Mouse (Mus musculus) erythroblast, embryonic 14.5 days (primary cell): Measurements from ENCODE around the gene Tmem102. TPM values are rescaled to one million over a fixed set of nuclear protein-coding genes. Genes with fewer than 3 reads are reported as not detected.
A peak's percentile ranks its signal among the peaks of the same experiment; 100 is the strongest.

Experiments
- H3K27me3 ChIP-seq: 2 replicates; pipeline ENCODE4 v1.6.1; 2012; ENCODE audit warnings: inconsistent platforms; ENCODE audit not compliant: control insufficient read depth
- H3K36me3 ChIP-seq: 2 replicates; pipeline ENCODE4 v1.6.1; 2012; ENCODE audit warnings: mild to moderate bottlenecking, inconsistent platforms; ENCODE audit not compliant: control insufficient read depth
- H3K4me1 ChIP-seq: 2 replicates; pipeline ENCODE4 v1.6.1; 2012; ENCODE audit warnings: inconsistent platforms; ENCODE audit not compliant: control insufficient read depth
- H3K4me3 ChIP-seq: replicated peaks from 2 replicates; pipeline ENCODE3; 2012; ENCODE audit warnings: moderate library complexity, mild to moderate bottlenecking, inconsistent platforms
- H3K9me3 ChIP-seq: 2 replicates; pipeline ENCODE4 v1.6.1; 2012; ENCODE audit warnings: low read length, inconsistent platforms, mixed read lengths; ENCODE audit not compliant: control insufficient read depth
- GATA1 ChIP-seq: IDR thresholded peaks from 2 replicates; pipeline ENCODE4 v1.6.1; 2012; ENCODE audit warnings: low read length, inconsistent platforms, mixed read lengths
- TAL1 ChIP-seq: IDR thresholded peaks from 3 replicates; pipeline ENCODE4 v1.6.1; 2012; ENCODE audit warnings: low read length, inconsistent platforms, mixed read lengths
- polyA plus RNA-seq: library from polyadenylated mRNA; stranded (reverse); fragments of >175 nt; gene quantifications from 2 replicates; pipeline ENCODE4 v1.2.3, GENCODE M21; 2012

Tmem102 gene
- polyA plus RNA-seq, 1 experiment, result not detected

- Histone ChIP-seq H3K27me3 (peaks cover 16% of the 10 kb centered on the region), H3K9me3 (no peaks in the 10 kb centered on the region), H3K36me3 (no peaks in the 10 kb centered on the region), H3K4me3 (peak within 1 kb of the TSS; percentile 71), H3K4me1 (peaks cover 37% of the 10 kb centered on the region)
- TF ChIP-seq TAL1 (no peak), GATA1 (no peak)
Observed at GRCm38 (mm10) chr11:69765221-69766125, 40.0 kb downstream of the Tmem102 start, which contains the start of gene Zbtb4. TSS of gene Zbtb4 (plus strand) at chr11:69765912.

GRCm38 (mm10) chr11:69763551-69763950 is 41.9 kb downstream of the Tmem102 start:
- Histone ChIP-seq H3K4me3 (no peak overlapping the region), H3K36me3 (no peaks in the 10 kb centered on the region), H3K27me3 (peaks cover 16% of the 10 kb centered on the region), H3K4me1 (peaks cover 43% of the 10 kb centered on the region), H3K9me3 (no peaks in the 10 kb centered on the region)
- TF ChIP-seq TAL1, result no peak
- no peak for TF ChIP-seq GATA1

DNA sequence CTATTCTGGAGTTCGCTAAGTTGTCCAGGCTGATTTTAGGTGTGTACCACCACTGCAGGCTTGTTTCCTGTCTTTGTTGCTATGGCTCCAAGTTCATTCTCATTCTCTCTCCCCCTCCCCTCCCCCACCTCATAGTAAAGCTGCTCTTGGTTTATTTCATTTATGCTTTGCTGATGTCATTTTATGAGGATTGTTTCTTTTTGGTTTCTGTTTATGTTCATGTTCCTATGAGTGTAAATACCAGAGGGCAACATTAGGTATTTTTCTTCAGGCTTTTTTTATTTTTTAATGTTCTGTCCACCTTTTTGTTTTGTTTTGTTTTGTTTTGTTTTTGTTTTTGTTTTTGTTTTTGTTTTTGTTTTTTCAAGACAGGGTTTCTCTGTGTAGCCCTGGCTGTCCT is 43.6 kb downstream of the Tmem102 start, which contains the start of gene Slc35g3:
Gene Slc35g3 (minus strand): TSS at position 101 of the 400 bp plus-strand sequence.
- Histone ChIP-seq H3K4me1 (peaks cover 46% of the 10 kb centered on the region), H3K9me3 (no peaks in the 10 kb centered on the region), H3K36me3 (peaks cover 5% of the 10 kb centered on the region), H3K4me3 (no peak within 1 kb of the TSS), H3K27me3 (peaks cover 12% of the 10 kb centered on the region)
- TF ChIP-seq TAL1 (no peak), GATA1 (no peak)

GRCm38 (mm10) chr11:69760901-69761200 is 44.6 kb downstream of the Tmem102 start:
- H3K4me3 ChIP-seq, result no peak overlapping the region
- peaks cover 5% of the 10 kb centered on the region for H3K27me3 ChIP-seq
- H3K9me3 ChIP-seq, result no peaks in the 10 kb centered on the region
- H3K36me3 ChIP-seq, result peaks cover 13% of the 10 kb centered on the region
- TF ChIP-seq TAL1 (no peak), GATA1 (no peak)
- peaks cover 46% of the 10 kb centered on the region for H3K4me1 ChIP-seq

DNA sequence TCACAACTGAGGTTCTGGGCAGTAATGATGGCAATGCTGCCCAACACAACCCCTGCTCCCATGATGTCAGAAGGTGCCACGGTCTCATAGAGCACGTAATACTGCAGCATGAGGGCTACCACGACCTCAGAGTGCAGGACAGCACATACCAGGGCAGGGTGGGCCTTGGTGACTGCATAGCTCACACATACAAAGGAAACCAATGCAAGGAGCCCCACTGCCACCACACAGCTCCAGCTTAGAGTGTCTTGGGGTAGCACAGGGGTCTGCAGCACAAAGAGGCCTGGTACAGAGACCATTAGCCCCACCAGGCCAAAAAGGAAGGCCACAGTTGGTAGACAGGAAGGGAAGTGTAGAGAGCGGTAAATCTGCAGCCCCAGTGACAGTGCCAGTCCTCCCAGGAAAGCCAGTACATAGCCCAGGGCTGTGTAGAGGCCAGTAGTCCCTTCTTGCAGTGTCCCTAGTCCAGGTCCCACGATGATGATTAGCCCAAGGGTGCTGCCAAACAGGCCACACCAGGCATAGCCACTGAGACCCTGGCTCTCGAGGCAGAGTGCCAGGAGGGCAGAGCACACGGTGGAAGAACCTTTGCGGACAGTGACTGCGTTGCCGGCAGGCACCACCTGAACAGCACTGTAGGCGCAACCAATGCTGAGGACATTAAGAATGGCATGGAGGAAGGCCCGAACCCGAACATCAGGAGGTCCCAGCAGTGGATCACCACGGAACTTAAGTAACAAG is 45.1 kb downstream of the Tmem102 start:
- TF ChIP-seq TAL1 (no peak), GATA1 (no peak)
- Histone ChIP-seq H3K9me3 (no peaks in the 10 kb centered on the region), H3K36me3 (peaks cover 18% of the 10 kb centered on the region), H3K4me1 (peaks cover 47% of the 10 kb centered on the region), H3K4me3 (peak overlapping the region; percentile 90), H3K27me3 (peaks cover 2% of the 10 kb centered on the region)

- Histone ChIP-seq H3K36me3 (peaks cover 25% of the 10 kb centered on the region), H3K4me1 (peaks cover 57% of the 10 kb centered on the region), H3K9me3 (no peaks in the 10 kb centered on the region), H3K27me3 (no peaks in the 10 kb centered on the region), H3K4me3 (peak overlapping the region; percentile 90)
- TF ChIP-seq TAL1, result no peak
- no peak for TF ChIP-seq GATA1
Observed at GRCm38 (mm10) chr11:69758971-69759721, 46.3 kb downstream of the Tmem102 start.

DNA sequence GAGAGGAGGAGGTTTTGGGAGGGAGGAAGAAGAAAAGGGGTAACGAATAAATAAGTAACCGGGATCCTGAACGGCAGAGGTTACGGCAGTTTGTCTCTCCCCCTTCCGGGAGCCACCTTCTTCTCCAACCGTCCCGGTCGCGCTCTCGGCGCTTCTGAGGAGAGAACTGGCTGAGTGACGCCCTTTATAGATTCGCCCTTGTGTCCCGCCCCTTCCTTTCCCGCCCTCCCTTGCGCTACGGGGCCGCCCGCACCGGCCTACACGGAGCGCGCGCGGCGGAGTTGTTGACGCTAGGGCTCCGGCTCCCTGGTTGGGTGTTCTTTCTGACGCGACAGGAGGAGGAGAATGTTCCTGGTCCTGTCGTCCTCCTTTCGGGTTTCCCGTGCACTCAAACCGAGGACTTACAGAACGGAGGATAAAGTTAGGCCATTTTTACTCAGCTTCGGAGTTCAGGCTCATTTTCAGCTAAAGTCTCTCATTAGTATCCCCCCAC is 46.9 kb downstream of the Tmem102 start, which contains the start of gene Polr2a:
Gene Polr2a (minus strand): TSS at position 160 of the 493 bp plus-strand sequence.
- Histone ChIP-seq H3K36me3 (peaks cover 29% of the 10 kb centered on the region), H3K9me3 (no peaks in the 10 kb centered on the region), H3K27me3 (no peaks in the 10 kb centered on the region), H3K4me3 (peak within 1 kb of the TSS; percentile 90), H3K4me1 (peaks cover 62% of the 10 kb centered on the region)
- no peak for TF ChIP-seq TAL1
- TF ChIP-seq GATA1, result no peak

DNA sequence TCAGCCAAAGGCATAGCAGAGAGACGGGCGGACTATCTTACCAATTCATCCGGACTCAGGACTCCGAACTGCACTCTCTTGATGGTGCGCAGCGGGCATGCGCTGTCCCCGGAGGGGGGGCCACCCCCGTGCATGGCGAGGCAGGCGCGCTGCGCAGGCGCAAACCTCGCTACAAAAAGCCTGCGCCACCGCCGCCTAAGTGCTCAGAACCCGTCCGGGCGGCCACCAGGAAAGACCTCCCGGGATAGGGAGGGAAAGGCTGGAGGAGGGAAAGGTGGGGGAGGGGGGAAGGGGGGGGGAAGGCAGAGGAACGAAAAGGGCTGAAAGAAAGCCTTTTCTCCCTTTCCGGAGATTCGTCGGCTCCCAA is 47.4 kb downstream of the Tmem102 start:
- Histone ChIP-seq H3K4me3 (peak overlapping the region; percentile 90), H3K27me3 (no peaks in the 10 kb centered on the region), H3K4me1 (peaks cover 65% of the 10 kb centered on the region), H3K36me3 (peaks cover 32% of the 10 kb centered on the region), H3K9me3 (no peaks in the 10 kb centered on the region)
- no peak for TF ChIP-seq TAL1
- TF ChIP-seq GATA1, result no peak
